Mouse (Mus musculus): ENCODE measurements around the gene Mff.

DNA sequence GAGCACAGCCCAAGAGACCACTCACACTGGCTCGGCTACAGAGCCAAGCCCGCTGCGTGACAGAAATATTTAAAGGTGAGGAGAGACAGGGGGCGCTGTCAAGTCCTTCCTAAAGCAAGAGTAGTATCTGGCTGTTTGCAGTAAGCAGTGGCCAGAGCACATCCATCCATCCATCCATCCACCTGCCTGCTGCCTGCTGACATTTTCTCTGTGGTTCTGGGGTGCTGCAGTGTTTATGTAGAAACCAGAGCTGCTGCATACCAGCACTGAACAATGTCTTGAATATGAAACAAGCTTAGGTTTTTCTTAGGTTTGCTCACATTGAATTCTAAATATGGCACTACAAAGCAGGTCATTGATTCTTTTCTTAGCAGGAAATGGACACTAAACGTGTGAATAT lies 48.5 kb downstream of the Mff start:
- TF ChIP-seq CTCF (IDR thresholded peaks at IDR 0.05; ENCODE audit: low read depth) (no peak), EP300 (IDR thresholded peaks at IDR 0.05; ENCODE audit: low read depth) (no peak)

Data from liver, postnatal 0 days (tissue).